Mouse (Mus musculus) monocyte, adult 5-6 weeks (primary cell): ENCODE results near the gene Lonp2. TPM values are rescaled to one million over a fixed set of nuclear protein-coding genes. Genes with fewer than 3 reads are reported as not detected.

ENCODE experiments used
- ATAC-seq: fragments of 153-309, 156-312 bp; replicated peaks from 2 replicates; pipeline ENCODE4 v1.8.0; 2017; ENCODE audit warnings: mild to moderate bottlenecking; ENCODE audit not compliant: low TSS enrichment, insufficient number of reproducible peaks, severe bottlenecking, poor library complexity, low FRiP score
- total RNA-seq: library from RNA; stranded (forward); fragments of 200-1000, 200-491, 200-594 nt; gene quantifications from 3 replicates; pipeline ENCODE4 v1.2.3, GENCODE M21; 2017

Lonp2 gene
- total RNA-seq, 1 experiment from 2014 or later, result 63.1 TPM

GRCm38 (mm10) chr8:86698811-86699421, 75.1 kb downstream of the Lonp2 start:
- no peak for ATAC-seq

GRCm38 (mm10) chr8:86699471-86699870, 75.6 kb downstream of the Lonp2 start:
- no peak for ATAC-seq

- ATAC-seq, result no peak
Observed at GRCm38 (mm10) chr8:86702453-86702852, 78.6 kb downstream of the Lonp2 start.

GRCm38 (mm10) chr8:86705317-86705716, 81.5 kb downstream of the Lonp2 start:
- no peak for ATAC-seq

- ATAC-seq, result no peak
Observed at GRCm38 (mm10) chr8:86706756-86707155, 82.9 kb downstream of the Lonp2 start.

GRCm38 (mm10) chr8:86707873-86708272, 84.0 kb downstream of the Lonp2 start:
- no peak; the same call in 1 of the 2 replicates for ATAC-seq

GRCm38 (mm10) chr8:86712594-86712993, 88.8 kb downstream of the Lonp2 start:
- ATAC-seq, result no peak

- ATAC-seq, result no peak
Observed at GRCm38 (mm10) chr8:86713407-86714188, 89.8 kb downstream of the Lonp2 start.

- no peak for ATAC-seq
Observed at GRCm38 (mm10) chr8:86718332-86718994, 94.6 kb downstream of the Lonp2 start.

- no peak for ATAC-seq
Observed at GRCm38 (mm10) chr8:86719368-86719767, 95.5 kb downstream of the Lonp2 start.

- ATAC-seq, result no peak
Observed at GRCm38 (mm10) chr8:86720756-86721459, 97.1 kb downstream of the Lonp2 start.

- ATAC-seq, result no peak
Observed at GRCm38 (mm10) chr8:86721490-86721889, 97.6 kb downstream of the Lonp2 start.

- no peak for ATAC-seq
Observed at GRCm38 (mm10) chr8:86726959-86727358, 103.1 kb downstream of the Lonp2 start.

GRCm38 (mm10) chr8:86728224-86728950, 104.5 kb downstream of the Lonp2 start:
- no peak for ATAC-seq

- ATAC-seq, result no peak
Observed at GRCm38 (mm10) chr8:86730303-86730702, 106.5 kb downstream of the Lonp2 start.

GRCm38 (mm10) chr8:86730860-86731259, 107.0 kb downstream of the Lonp2 start:
- no peak for ATAC-seq

GRCm38 (mm10) chr8:86734171-86734570, 110.3 kb downstream of the Lonp2 start:
- no peak for ATAC-seq

GRCm38 (mm10) chr8:86734954-86735353, 111.1 kb downstream of the Lonp2 start:
- no peak for ATAC-seq
